Mouse (Mus musculus): Measurements from ENCODE around the gene Gnao1.
A peak's percentile ranks its signal among the peaks of the same experiment; 100 is the strongest.

Gnao1 gene

DNA sequence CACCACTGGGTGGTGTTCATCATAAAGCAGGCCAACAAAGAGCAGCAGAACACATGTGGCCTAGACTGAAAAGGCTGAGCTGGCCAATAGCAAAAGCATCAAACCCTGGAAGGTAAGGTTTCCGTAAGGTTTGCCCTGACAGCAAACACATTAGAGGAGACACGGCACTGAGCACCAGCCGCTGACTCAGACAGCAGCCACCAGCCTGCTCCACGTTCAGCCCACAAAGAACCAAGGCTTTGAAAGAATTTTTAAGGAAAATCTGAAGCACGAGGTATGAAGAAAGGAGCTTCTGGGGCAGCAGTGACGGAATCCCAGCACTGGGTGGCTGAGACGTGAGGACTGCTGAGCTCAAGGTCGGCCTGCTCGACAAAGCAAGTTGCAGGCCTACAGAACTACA is 194.4 kb downstream of the Gnao1 start:
- DNase-seq (ENCODE audit: low spot score) = no peak

GRCm38 (mm10) chr8:94009243-94009845 is 199.6 kb downstream of the Gnao1 start:
- DNase-seq (ENCODE audit: low spot score) = no peak

GRCm38 (mm10) chr8:94010101-94010705 is 200.4 kb downstream of the Gnao1 start:
- no peak for DNase-seq (ENCODE audit: low spot score)

- DNase-seq (ENCODE audit: low spot score) = no peak
Observed at GRCm38 (mm10) chr8:94011076-94012012, 201.6 kb downstream of the Gnao1 start.

DNA sequence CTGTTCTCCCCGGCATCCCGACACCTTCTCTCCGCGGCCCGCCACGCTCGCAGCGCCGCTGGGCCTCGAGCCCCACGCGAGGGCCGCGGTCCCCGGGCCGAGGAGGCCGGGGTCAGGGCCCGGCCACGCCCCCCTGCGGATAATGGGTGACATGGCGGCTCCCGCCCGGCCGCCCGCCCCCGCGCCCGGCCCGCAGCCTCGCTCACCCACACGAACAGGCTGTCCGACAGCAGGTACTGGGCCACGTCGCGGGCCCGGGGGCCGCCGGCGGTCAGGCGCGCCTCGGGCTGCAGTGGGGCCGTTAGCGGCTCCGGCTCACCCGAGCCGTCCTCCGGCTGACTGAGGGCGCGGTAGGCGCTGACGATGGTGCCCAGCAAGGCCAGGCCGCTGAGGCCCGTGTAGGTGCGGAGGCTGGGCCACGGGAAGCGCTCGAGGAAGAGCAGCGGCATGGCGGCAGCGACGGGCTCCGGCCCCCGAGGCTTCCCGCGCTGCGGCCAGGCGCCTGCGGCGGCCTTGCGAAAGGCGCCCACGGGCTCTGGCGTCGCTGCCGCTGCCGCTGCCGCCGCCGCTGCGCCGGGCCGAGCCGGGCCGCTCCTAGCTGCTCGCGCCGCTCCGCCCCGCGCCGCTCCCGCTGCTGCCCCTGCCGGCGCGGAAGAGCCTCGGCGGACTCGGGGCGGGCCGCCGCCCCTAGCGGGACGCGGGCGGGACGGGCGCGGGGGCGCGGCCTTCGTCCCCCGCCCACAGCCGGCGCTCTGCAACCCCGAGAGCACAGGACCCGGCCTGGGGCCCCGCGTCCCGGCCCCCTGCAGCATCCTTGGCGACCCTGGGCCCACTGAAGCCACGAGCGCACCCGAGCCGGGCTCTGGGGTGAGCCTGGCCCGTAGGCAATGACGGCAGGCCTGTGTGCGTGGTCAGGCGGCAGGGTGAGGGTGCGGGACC is 202.5 kb downstream of the Gnao1 start, which contains the start of gene Amfr:
Gene Amfr, minus strand, starts transcription at position 830 of the 939 bp plus-strand sequence.
- peak; percentile 92 for DNase-seq (ENCODE audit: low spot score)

DNA sequence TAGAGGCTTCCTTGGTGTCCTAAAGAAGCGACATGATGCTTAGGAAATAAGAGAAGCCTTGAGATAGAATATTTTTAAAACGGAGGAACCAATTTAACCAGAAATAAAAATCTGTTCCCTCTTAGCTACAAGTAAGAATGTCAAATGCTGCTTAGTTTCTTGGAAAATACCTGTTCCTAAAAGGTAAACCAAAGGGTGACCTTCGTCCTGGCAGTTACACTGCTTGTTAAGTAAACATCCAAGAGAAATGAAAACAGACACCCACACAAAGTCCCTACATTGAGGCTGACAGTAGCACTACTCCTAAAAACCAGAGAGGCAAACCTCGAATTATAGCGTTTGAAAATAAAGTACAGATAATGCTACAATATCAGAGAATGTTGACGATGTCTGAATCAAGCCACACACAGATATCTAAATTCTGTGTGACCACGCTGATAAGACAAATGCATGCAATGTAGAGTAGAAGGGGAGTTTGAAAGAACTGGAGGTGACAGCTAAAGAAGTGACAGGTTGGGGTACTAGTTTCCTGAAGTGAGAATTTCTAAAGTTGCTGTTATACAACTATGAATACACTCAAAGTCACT is 203.4 kb downstream of the Gnao1 start:
- DNase-seq (ENCODE audit: low spot score) = no peak

Measured in MN1 (cell line).